Mouse (Mus musculus) CH12.LX (cell line): ENCODE measurements around the gene Zbtb24. TPM values are rescaled to one million over a fixed set of nuclear protein-coding genes. Genes with fewer than 3 reads are reported as not detected.

Experiments
- DNase-seq: peaks from one replicate; pipeline ENCODE4 v3.0.0-alpha.2; 2013; ENCODE audit errors: extremely low read depth
- H3K27ac ChIP-seq: 2 replicates; pipeline ENCODE4 v1.5.1; 2012; ENCODE audit warnings: low read depth, mild to moderate bottlenecking, control low read depth, moderate library complexity; ENCODE audit not compliant: insufficient read depth
- H3K27me3 ChIP-seq: replicated peaks from 2 replicates; pipeline ENCODE3; 2012; ENCODE audit warnings: inconsistent platforms
- H3K36me3 ChIP-seq, 2 experiments: replicated peaks in 1 of 2; 2 replicates each; pipeline versions ENCODE3 to v1.6.1; 2012; ENCODE audit warnings: inconsistent platforms in 1 of 2, low read length in 1 of 2, mild to moderate bottlenecking in 1 of 2, mixed read lengths in 1 of 2, moderate library complexity in 1 of 2; ENCODE audit not compliant: control insufficient read depth in 1 of 2, insufficient read depth in 1 of 2
- H3K4me1 ChIP-seq, 2 experiments: 2 replicates each; pipeline ENCODE4 v1.6.1; 2012; ENCODE audit warnings: inconsistent platforms in 1 of 2, moderate library complexity in 1 of 2; ENCODE audit not compliant: insufficient read depth in 2 of 2, control insufficient read depth in 1 of 2
- H3K4me2 ChIP-seq: 2 replicates; pipeline ENCODE4 v1.6.1; 2012; ENCODE audit warnings: low read depth, mild to moderate bottlenecking, control low read depth; ENCODE audit not compliant: poor library complexity, insufficient read depth, severe bottlenecking
- H3K4me3 ChIP-seq, 3 experiments: fragments of 150-350 bp in 1 of 3; sonication (generic) in 1 of 3; replicated peaks in 1 of 3; 2 replicates each; pipeline versions ENCODE3 to v1.5.1; 2011 to 2012; ENCODE audit warnings: low read depth in 2 of 3, low read length in 2 of 3, mild to moderate bottlenecking in 2 of 3, moderate library complexity in 2 of 3, control low read depth in 1 of 3, improper control_type of control experiment in 1 of 3, inconsistent platforms in 1 of 3, mixed read lengths in 1 of 3; ENCODE audit not compliant: poor library complexity in 1 of 3
- H3K79me2 ChIP-seq: replicated peaks from 2 replicates; pipeline ENCODE4 v1.6.1; 2012; ENCODE audit warnings: mild to moderate bottlenecking, moderate library complexity; ENCODE audit not compliant: control insufficient read depth, poor library complexity, insufficient read depth, severe bottlenecking; ENCODE audit errors: extremely low read depth
- H3K9ac ChIP-seq: 2 replicates; pipeline ENCODE4 v1.6.1; 2012; ENCODE audit warnings: low read depth, mild to moderate bottlenecking, control low read depth, moderate library complexity; ENCODE audit not compliant: insufficient read depth
- H3K9me3 ChIP-seq: replicated peaks from 2 replicates; pipeline ENCODE3; 2012; ENCODE audit warnings: low read length, inconsistent platforms, mixed read lengths
- BHLHE40 ChIP-seq: IDR thresholded peaks from 2 replicates; pipeline ENCODE4 v1.6.1; 2011; ENCODE audit warnings: mild to moderate bottlenecking, low read depth, low read length, improper control_type of control experiment
- CHD1 ChIP-seq: IDR thresholded peaks from 2 replicates; pipeline ENCODE4 v1.6.1; 2012; ENCODE audit warnings: low read depth, low read length, improper control_type of control experiment, inconsistent platforms
- CHD2 ChIP-seq: IDR thresholded peaks from 2 replicates; pipeline ENCODE4 v1.6.1; 2011; ENCODE audit warnings: low read length, improper control_type of control experiment
- E2F4 ChIP-seq: IDR thresholded peaks from 2 replicates; pipeline ENCODE4 v1.6.1; 2011; ENCODE audit warnings: low read depth, low read length, improper control_type of control experiment; ENCODE audit not compliant: insufficient replicate concordance
- ELF1 ChIP-seq: IDR thresholded peaks from 2 replicates; pipeline ENCODE4 v1.6.1; 2014; ENCODE audit warnings: low read depth, mild to moderate bottlenecking, inconsistent platforms, low read length, improper control_type of control experiment
- EP300 ChIP-seq: IDR thresholded peaks from 2 replicates; pipeline ENCODE4 v1.6.1; 2011; ENCODE audit warnings: low read length, improper control_type of control experiment
- ETS1 ChIP-seq: conservative IDR thresholded peaks from 2 replicates; pipeline ENCODE4 v1.6.1; 2012; ENCODE audit warnings: low read depth, mild to moderate bottlenecking, inconsistent platforms, low read length, improper control_type of control experiment, moderate library complexity
- GABPA ChIP-seq: IDR thresholded peaks from 2 replicates; pipeline ENCODE4 v1.6.1; 2012; ENCODE audit warnings: low read depth, low read length, improper control_type of control experiment, inconsistent platforms; ENCODE audit not compliant: insufficient replicate concordance
- KAT2A ChIP-seq: IDR thresholded peaks from 2 replicates; pipeline ENCODE4 v1.6.1; 2012; ENCODE audit warnings: low read length, improper control_type of control experiment, inconsistent platforms; ENCODE audit not compliant: insufficient replicate concordance
- MAFK ChIP-seq: IDR thresholded peaks from 2 replicates; pipeline ENCODE4 v1.6.1; 2011; ENCODE audit warnings: low read length, improper control_type of control experiment; ENCODE audit not compliant: insufficient replicate concordance
- MAX ChIP-seq: IDR thresholded peaks from 2 replicates; pipeline ENCODE4 v1.6.1; 2011; ENCODE audit warnings: low read length, improper control_type of control experiment
- MAZ ChIP-seq: IDR thresholded peaks from 2 replicates; pipeline ENCODE4 v1.6.1; 2012; ENCODE audit warnings: low read depth, mild to moderate bottlenecking, inconsistent platforms, low read length, improper control_type of control experiment, moderate library complexity
- MEF2A ChIP-seq: IDR thresholded peaks from 2 replicates; pipeline ENCODE4 v1.6.1; 2014; ENCODE audit warnings: low read depth, mild to moderate bottlenecking, inconsistent platforms, low read length, improper control_type of control experiment, borderline replicate concordance
- MYC ChIP-seq: IDR thresholded peaks from 2 replicates; pipeline ENCODE4 v1.6.1; 2011; ENCODE audit warnings: low read depth, mild to moderate bottlenecking, improper control_type of control experiment, low read length
- PAX5 ChIP-seq: IDR thresholded peaks from 2 replicates; pipeline ENCODE4 v1.6.1; 2012; ENCODE audit warnings: low read length, inconsistent platforms, mixed read lengths
- POLR2A ChIP-seq: IDR thresholded peaks from 2 replicates; pipeline ENCODE4 v1.6.1; 2011; ENCODE audit warnings: low read depth, mild to moderate bottlenecking, improper control_type of control experiment, low read length
- RAD21 ChIP-seq: IDR thresholded peaks from 2 replicates; pipeline ENCODE4 v1.6.1; 2011; ENCODE audit warnings: low read depth, mild to moderate bottlenecking, low read length, improper control_type of control experiment, moderate library complexity
- SIN3A ChIP-seq: IDR thresholded peaks from 2 replicates; pipeline ENCODE4 v1.6.1; 2012; ENCODE audit warnings: low read length, improper control_type of control experiment, inconsistent platforms
- TBP ChIP-seq: conservative IDR thresholded peaks from 2 replicates; pipeline ENCODE4 v1.6.1; 2011; ENCODE audit warnings: low read depth, low read length, improper control_type of control experiment
- USF1 ChIP-seq: IDR thresholded peaks from 2 replicates; pipeline ENCODE4 v1.6.1; 2014; ENCODE audit warnings: low read depth, mild to moderate bottlenecking, inconsistent platforms, low read length, improper control_type of control experiment
- ZMIZ1 ChIP-seq: IDR thresholded peaks from 2 replicates; pipeline ENCODE4 v1.6.1; 2012; ENCODE audit warnings: low read depth, mild to moderate bottlenecking, inconsistent platforms, low read length, improper control_type of control experiment
- dilution Hi-C: fragments of 300-500 bp; cut with MboI; formaldehyde crosslinking; loops from 2 replicates; pipeline ENCODE4 v1.14.3; 2020; ENCODE audit warnings: low sequenced_read_pairs; ENCODE audit not compliant: extremely low pct_unique_long_range_greater_than_20kb, extremely low pct_ligation_motif_present
- in situ Hi-C: fragments of 300-500 bp; cut with MboI; formaldehyde crosslinking; loops from 3 replicates; pipeline ENCODE4 v1.14.3; 2019; ENCODE audit warnings: low sequenced_read_pairs, low pct_ligation_motif_present, low pct_unique_long_range_greater_than_20kb, mixed read lengths
- polyA plus RNA-seq: library from polyadenylated mRNA; unstranded; fragments of >175 nt; gene quantifications from 2 replicates; pipeline ENCODE4 v1.2.1, GENCODE M21; 2012; ENCODE audit warnings: low read depth; ENCODE audit not compliant: insufficient read length
- total RNA-seq, 2 experiments: library from RNA; depleted of rRNA; stranded (reverse); fragments of 300-350 nt in 1 of 2; fragments of >200 nt in 1 of 2; gene quantifications; 2 replicates each; pipeline ENCODE4 v1.2.3; 2012 to 2014

The Zbtb24 gene
- total and polyA plus RNA-seq, 3 experiments = 11.7 to 14.3 (median 11.8) TPM

- no peaks in the 10 kb centered on the region for H3K27me3 ChIP-seq
These were observed 2.6 kb downstream of the Zbtb24 start for GRCm38 (mm10) chr10:41452791-41453190.

DNA sequence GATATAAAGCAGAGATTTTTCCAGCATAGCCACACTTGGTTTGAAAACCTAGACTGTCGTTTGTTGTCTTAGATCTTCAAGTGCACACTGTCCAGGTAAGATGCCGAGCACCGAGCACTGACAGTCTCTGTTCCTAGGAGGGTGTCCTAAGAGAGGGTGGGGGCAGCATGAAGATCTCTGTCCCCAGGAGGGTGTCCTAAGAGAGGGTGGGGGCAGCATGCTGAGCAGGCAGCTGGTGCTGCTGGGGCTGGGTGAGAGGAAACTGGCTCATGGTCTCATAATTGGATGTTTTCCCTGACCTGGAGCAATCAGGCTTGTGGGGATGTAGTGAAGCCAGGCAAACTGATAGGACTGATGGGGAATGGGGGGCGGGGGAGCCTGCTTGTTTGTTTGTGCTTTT is 9.8 kb downstream of the Zbtb24 start:
- in situ Hi-C loops = no loop called here
- Histone ChIP-seq H3K27ac (no peak overlapping the region), H3K9ac (no peak overlapping the region), H3K79me2 (no peaks in the 10 kb centered on the region), H3K27me3 (no peaks in the 10 kb centered on the region), H3K4me2 (no peak overlapping the region), H3K36me3 (peaks cover 57 to 82% of the 10 kb centered on the region in 2 experiments), H3K4me1 (peaks cover 0 to 13% of the 10 kb centered on the region in 2 experiments; a peak in 3 of 4 replicates), H3K4me3 (no peak overlapping the region), H3K9me3 (no peaks in the 10 kb centered on the region)
- dilution Hi-C loops = no loop called here
- no peak for DNase-seq
- TF ChIP-seq PAX5 = no peak
- no peak for TF ChIP-seq ELF1
- no peak for TF ChIP-seq KAT2A
- no peak for TF ChIP-seq CHD2
- TF ChIP-seq TBP = no peak
- TF ChIP-seq POLR2A = no peak
- no peak for TF ChIP-seq BHLHE40
- no peak for TF ChIP-seq MEF2A
- TF ChIP-seq GABPA = no peak
- TF ChIP-seq USF1 = no peak

More at GRCm38 (mm10) chr10:41452791-41453190, 2.6 kb downstream of the Zbtb24 start:
- no peak for DNase-seq
- H3K79me2 ChIP-seq = peaks cover 23% of the 10 kb centered on the region
- H3K4me1 ChIP-seq = peaks cover 14 to 40% of the 10 kb centered on the region in 2 experiments
- dilution Hi-C loops = no loop called here
- H3K4me2 ChIP-seq = no peak overlapping the region
- TF ChIP-seq E2F4 (no peak), POLR2A (no peak), TBP (no peak), CHD1 (no peak), ETS1 (no peak), MAZ (no peak), EP300 (no peak), BHLHE40 (no peak), ZMIZ1 (no peak), MAX (no peak), MAFK (no peak), MYC (no peak), SIN3A (no peak), RAD21 (no peak)
- TF ChIP-seq, all 38 proteins: peak for 0
- H3K9me3 ChIP-seq = no peaks in the 10 kb centered on the region
- H3K4me3 ChIP-seq = no peak overlapping the region
- peaks cover 36 to 59% of the 10 kb centered on the region in 2 experiments for H3K36me3 ChIP-seq
- in situ Hi-C loops = no loop called here
- no peak overlapping the region for H3K27ac ChIP-seq
- H3K9ac ChIP-seq = no peak overlapping the region
